Mouse (Mus musculus) regulatory T cell (primary cell): ENCODE data around the gene Slc36a1.

Experiments
- in situ Hi-C: fragments of 300-600 bp; cut with MboI, MseI; formaldehyde crosslinking; loops from one replicate; pipeline ENCODE4 v1.15.1; 2025; ENCODE audit warnings: high pct_unique_total_duplicates

Gene Slc36a1

GRCm38 (mm10) chr11:55204159-55204596, at the start of gene Slc36a1:
Gene Slc36a1 (plus strand): TSS chr11:55204350.
- in situ Hi-C loops = no loop called here

GRCm38 (mm10) chr11:55154398-55155069, 49.6 kb upstream of the Slc36a1 start:
- in situ Hi-C loops = loop anchor here (5.0 kb wide), 1 partner anchor 112 kb away; no protein-coding TSS in a partner anchor

- in situ Hi-C loops = loop anchor here (5.0 kb wide), 1 partner anchor 113 kb away; no protein-coding TSS in a partner anchor
Measured at GRCm38 (mm10) chr11:55155070-55155421, 49.1 kb upstream of the Slc36a1 start.

- in situ Hi-C loops = loop anchor here (5.0 kb wide), 1 partner anchor 117 kb away; no protein-coding TSS in a partner anchor
Measured at GRCm38 (mm10) chr11:55158785-55159359, 45.3 kb upstream of the Slc36a1 start.

GRCm38 (mm10) chr11:55162670-55163069, 41.5 kb upstream of the Slc36a1 start:
- in situ Hi-C loops = no loop called here

- in situ Hi-C loops = no loop called here
Measured at GRCm38 (mm10) chr11:55164723-55165122, 39.4 kb upstream of the Slc36a1 start.

- in situ Hi-C loops = no loop called here
Measured at GRCm38 (mm10) chr11:55165748-55166147, 38.4 kb upstream of the Slc36a1 start.

GRCm38 (mm10) chr11:55168504-55168903, 35.6 kb upstream of the Slc36a1 start:
- in situ Hi-C loops = no loop called here

- in situ Hi-C loops = no loop called here
Measured at GRCm38 (mm10) chr11:55168914-55169313, 35.2 kb upstream of the Slc36a1 start.

- in situ Hi-C loops = no loop called here
Measured at GRCm38 (mm10) chr11:55170501-55170900, 33.6 kb upstream of the Slc36a1 start.

GRCm38 (mm10) chr11:55178830-55179229, 25.3 kb upstream of the Slc36a1 start:
- in situ Hi-C loops = no loop called here

GRCm38 (mm10) chr11:55179856-55180255, 24.3 kb upstream of the Slc36a1 start:
- in situ Hi-C loops = no loop called here

GRCm38 (mm10) chr11:55183124-55183523, 21.0 kb upstream of the Slc36a1 start:
- in situ Hi-C loops = no loop called here

GRCm38 (mm10) chr11:55184246-55184645, 19.9 kb upstream of the Slc36a1 start:
- in situ Hi-C loops = no loop called here

GRCm38 (mm10) chr11:55184733-55185291, 19.3 kb upstream of the Slc36a1 start, which contains the start of gene Slc36a2:
Gene Slc36a2 (minus strand): TSS chr11:55185077.
- in situ Hi-C loops = no loop called here

- in situ Hi-C loops = no loop called here
Measured at GRCm38 (mm10) chr11:55187292-55187691, 16.9 kb upstream of the Slc36a1 start.

GRCm38 (mm10) chr11:55187777-55188176, 16.4 kb upstream of the Slc36a1 start:
- in situ Hi-C loops = no loop called here

- in situ Hi-C loops = no loop called here
Measured at GRCm38 (mm10) chr11:55190216-55190615, 13.9 kb upstream of the Slc36a1 start.

GRCm38 (mm10) chr11:55197086-55197485, 7.1 kb upstream of the Slc36a1 start:
- in situ Hi-C loops = loop anchor here (5.0 kb wide), 1 partner anchor 245 kb away; no protein-coding TSS in a partner anchor

GRCm38 (mm10) chr11:55197740-55198510, 6.2 kb upstream of the Slc36a1 start:
- in situ Hi-C loops = loop anchor here (5.0 kb wide), 1 partner anchor 244 kb away; no protein-coding TSS in a partner anchor

GRCm38 (mm10) chr11:55204602-55205001, 452 bp downstream of the Slc36a1 start:
- in situ Hi-C loops = no loop called here
